In genomic region chr1:52499601-52500313, GRCm38 (mm10) we compare ENCODE assay signal across 8 mouse cellular contexts. TPM values are rescaled to one million over a fixed set of nuclear protein-coding genes. Genes with fewer than 3 reads are reported as not detected.
A peak's percentile ranks its signal among the peaks of the same experiment; 100 is the strongest.
DNase-seq lines count a peak whose midpoint lies in the region; ATAC-seq and TF ChIP-seq lines count a peak whose summit lies in the region.

No protein-coding gene starts in this region.

- no peak for TF ChIP-seq CTCF in kidney, adult 2 months (conservative IDR thresholded peaks at IDR 0.05; ENCODE audit: insufficient read depth, insufficient read length, low read depth, low read length)
- TF ChIP-seq CTCF in liver, adult 2 months (IDR thresholded peaks at IDR 0.05; ENCODE audit: low read depth, low read length) = no peak
- TF ChIP-seq CTCF in midbrain, postnatal 0 days (IDR thresholded peaks at IDR 0.05) = no peak

- peak; percentile 85 for ATAC-seq in midbrain, postnatal 0 days (ENCODE audit: low FRiP score)

- H3K27me3 ChIP-seq in kidney, adult 2 months (replicated peaks; ENCODE audit: control insufficient read depth, insufficient read depth, low read length) = no peaks in the 10 kb centered on the region
- H3K27me3 ChIP-seq in liver, adult 2 months (ENCODE audit: control insufficient read depth, insufficient read depth, low read length) = no peaks in the 10 kb centered on the region
- no peaks in the 10 kb centered on the region for H3K27me3 ChIP-seq in midbrain, postnatal 0 days (ENCODE audit: insufficient read depth, low read length)
- no peaks in the 10 kb centered on the region for H3K27me3 ChIP-seq in splenic B cell, adult 2 months (ENCODE audit: control insufficient read depth, insufficient read depth, low read length, poor library complexity, severe bottlenecking)

- H3K4me1 ChIP-seq in kidney, adult 2 months (ENCODE audit: control insufficient read depth, insufficient read depth, low read length) = peaks cover 10% of the 10 kb centered on the region; the same call in 1 of the 2 replicates
- H3K4me1 ChIP-seq in liver, adult 2 months (ENCODE audit: control insufficient read depth, insufficient read depth, low read length) = peaks cover 17% of the 10 kb centered on the region
- peaks cover 3% of the 10 kb centered on the region; the same call in 1 of the 2 replicates for H3K4me1 ChIP-seq in midbrain, postnatal 0 days (ENCODE audit: insufficient read depth, low read length)

- 1% methylated on average over 68 of the region's 68 CpGs for WGBS in kidney, adult 2 months
- WGBS in liver, adult 2 months = under 1% methylated on average over 52 of the region's 68 CpGs
- WGBS in midbrain, postnatal 0 days = under 1% methylated on average over 50 of the region's 68 CpGs

- DNase-seq in 3134 (ENCODE audit: extremely low read depth, insufficient read length, low spot score) = peak; percentile 80
- DNase-seq in adipocyte (ENCODE audit: low spot score) = peak; percentile 59
- DNase-seq in embryo, embryonic 9.5 days (ENCODE audit: extremely low spot score) = peak; percentile 72
- DNase-seq in heart, adult 8-10 months (ENCODE audit: low spot score) = peak; percentile 57
- peak; percentile 68 for DNase-seq in kidney, adult 2 months
- DNase-seq in liver, adult 2 months (ENCODE audit: extremely low read depth, low read depth, low spot score) = peak; percentile 84
- DNase-seq in midbrain, postnatal 0 days (ENCODE audit: low spot score) = peak; percentile 53
- DNase-seq in splenic B cell, adult 2 months (ENCODE audit: low read depth, low spot score) = peak; percentile 52

- H3K9me3 ChIP-seq in midbrain, postnatal 0 days (ENCODE audit: low read length) = no peaks in the 10 kb centered on the region

- peak overlapping the region; percentile 36 for H3K27ac ChIP-seq in kidney, adult 2 months (ENCODE audit: insufficient read depth, low read depth, low read length)
- H3K27ac ChIP-seq in liver, adult 2 months (replicated peaks; ENCODE audit: insufficient read depth, low read depth, low read length) = peak overlapping the region; percentile 69
- peak overlapping the region; percentile 70 for H3K27ac ChIP-seq in midbrain, postnatal 0 days (ENCODE audit: low read depth, low read length)

- TF ChIP-seq POLR2A in kidney, adult 2 months (IDR thresholded peaks at IDR 0.05; ENCODE audit: low read depth, low read length) = no peak
- TF ChIP-seq POLR2A in liver, adult 2 months (IDR thresholded peaks at IDR 0.05; ENCODE audit: extremely low read depth, insufficient read depth, low read length) = no peak

- H3K36me3 ChIP-seq in kidney, adult 2 months (ENCODE audit: control insufficient read depth, insufficient read depth, low read length) = no peaks in the 10 kb centered on the region
- H3K36me3 ChIP-seq in liver, adult 2 months (ENCODE audit: control insufficient read depth, insufficient read depth, low read length) = no peaks in the 10 kb centered on the region
- no peaks in the 10 kb centered on the region for H3K36me3 ChIP-seq in midbrain, postnatal 0 days (ENCODE audit: insufficient read depth, low read length)
- no peaks in the 10 kb centered on the region for H3K36me3 ChIP-seq in splenic B cell, adult 2 months (ENCODE audit: control insufficient read depth, insufficient read depth, low read length, poor library complexity, severe bottlenecking)

- H3K9ac ChIP-seq in liver, adult 2 months (ENCODE audit: low read depth, low read length) = peak overlapping the region; percentile 96
- H3K9ac ChIP-seq in midbrain, postnatal 0 days (replicated peaks; ENCODE audit: low read length, poor library complexity, severe bottlenecking) = peak overlapping the region; percentile 77

- H3K79me2 ChIP-seq in liver, adult 2 months (ENCODE audit: control insufficient read depth, insufficient read depth, low read length) = peaks cover 12% of the 10 kb centered on the region; the same call in 1 of the 2 replicates

- H3K4me3 ChIP-seq in kidney, adult 2 months (ENCODE audit: insufficient read depth, low read depth, low read length) = peak overlapping the region; percentile 74
- H3K4me3 ChIP-seq in liver, adult 2 months (ENCODE audit: insufficient read depth, low read depth, low read length) = peak overlapping the region; percentile 96
- peak overlapping the region; percentile 79 for H3K4me3 ChIP-seq in midbrain, postnatal 0 days (ENCODE audit: low read depth, low read length)

- H3K4me2 ChIP-seq in midbrain, postnatal 0 days (ENCODE audit: low read depth, low read length, poor library complexity, severe bottlenecking) = peak overlapping the region; percentile 88

RNA-seq across cellular contexts. Expression of gene Nab1, which starts 0.7 kb away (rescaled TPM):
- 10 to 100 TPM; 19.4 to 24.7 (median 23.0) TPM for total RNA-seq in heart, adult 8-10 months (2022)
- polyA plus RNA-seq in kidney, adult 2 months (2012; rRNA removed) = 10.0 and 13.6 TPM in 2 replicates
- 40.7 and 50.5 TPM in 2 replicates for total RNA-seq in liver, adult 2 months (2014; rRNA removed)
- polyA plus RNA-seq in liver, adult 2 months (2012; rRNA removed) = 12.8 and 20.9 TPM in 2 replicates
- total RNA-seq in midbrain, postnatal 0 days (2014; rRNA removed) = 11.0 and 14.5 TPM in 2 replicates
- polyA plus RNA-seq in midbrain, postnatal 0 days (2015; fragmentation: Nextera tagmentation; extraction: Ambion mirVana) = 4.9 and 5.9 TPM in 2 replicates

Comparison
In these comparisons a context has a peak if more than half of its experiments do, and no peak if none do; other contexts are left out.
1. Peak in every context shown above with its lines: DNase-seq, ATAC-seq, H3K4me3 ChIP-seq and H3K27ac ChIP-seq.